Mouse (Mus musculus): ENCODE measurements around the gene Max.

DNA sequence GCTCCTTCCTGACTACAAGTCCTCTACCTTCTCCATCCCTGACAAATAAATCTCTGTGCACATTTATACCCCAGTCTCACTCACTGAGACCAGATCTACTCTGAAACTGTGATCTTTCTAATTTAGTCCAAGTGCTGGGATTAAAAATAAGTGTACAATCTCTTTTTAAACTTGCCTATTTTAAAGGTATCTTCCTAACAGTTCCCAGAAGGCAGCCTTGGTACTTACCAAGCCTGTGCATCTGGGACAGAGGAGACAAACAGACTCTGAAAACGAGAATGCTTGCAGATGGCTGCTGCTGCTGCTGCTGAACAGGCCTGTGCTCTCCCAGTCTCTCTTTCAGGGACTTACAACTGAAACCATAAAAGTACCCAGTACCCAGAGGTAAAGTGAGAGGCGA is 19.5 kb downstream of the Max start:
- TF ChIP-seq CTCF (IDR thresholded peaks at IDR 0.05; ENCODE audit: borderline replicate concordance, extremely low read depth, insufficient read depth, insufficient read length): no peak
- TF ChIP-seq POLR2A (IDR thresholded peaks at IDR 0.05; ENCODE audit: borderline replicate concordance, extremely low read depth, insufficient read depth, insufficient read length, poor library complexity, severe bottlenecking): no peak
